Mouse (Mus musculus) layer of hippocampus, postnatal 25 days (tissue): ENCODE measurements around the gene Card19. TPM values are rescaled to one million over a fixed set of nuclear protein-coding genes. Genes with fewer than 3 reads are reported as not detected.

Experiments
- DNase-seq, 2 experiments: peaks; one replicate each; pipeline ENCODE4 v3.0.0; 2022; ENCODE audit warnings: mixed read lengths in 2 of 2, low spot score in 1 of 2; ENCODE audit errors: extremely low spot score in 1 of 2
- total RNA-seq, 2 experiments: library from RNA; stranded (reverse); gene quantifications; 2 replicates each; pipeline ENCODE4 v1.2.3; 2021

Card19 gene
- 10 to 100 TPM; 14.7 to 16.2 TPM for total RNA-seq

- DNase-seq = peak; percentile 75
Observed at GRCm38 (mm10) chr13:49215504-49216219, at the start of gene Card19. Gene Card19, minus strand, starts transcription at chr13:49216037.

GRCm38 (mm10) chr13:49260036-49260722 is 44.3 kb upstream of the Card19 start:
- DNase-seq = no peak

- no peak for DNase-seq
Observed at GRCm38 (mm10) chr13:49257819-49258313, 42.0 kb upstream of the Card19 start.

- DNase-seq = no peak
Observed at GRCm38 (mm10) chr13:49252746-49253145, 36.9 kb upstream of the Card19 start.

GRCm38 (mm10) chr13:49252113-49252512 is 36.3 kb upstream of the Card19 start:
- no peak for DNase-seq

- DNase-seq = no peak
Observed at GRCm38 (mm10) chr13:49250716-49251517, 35.1 kb upstream of the Card19 start.

GRCm38 (mm10) chr13:49249634-49250033 is 33.8 kb upstream of the Card19 start:
- no peak for DNase-seq

GRCm38 (mm10) chr13:49248923-49249322 is 33.1 kb upstream of the Card19 start:
- DNase-seq = no peak

- no peak for DNase-seq
Observed at GRCm38 (mm10) chr13:49248467-49248862, 32.6 kb upstream of the Card19 start, which contains the start of gene Susd3. Gene Susd3, minus strand, starts transcription at chr13:49248706.

- no peak for DNase-seq
Observed at GRCm38 (mm10) chr13:49247740-49248466, 32.1 kb upstream of the Card19 start.

- no peak for DNase-seq
Observed at GRCm38 (mm10) chr13:49247232-49247739, 31.4 kb upstream of the Card19 start.

GRCm38 (mm10) chr13:49246626-49247025 is 30.8 kb upstream of the Card19 start:
- no peak for DNase-seq

GRCm38 (mm10) chr13:49246011-49246410 is 30.2 kb upstream of the Card19 start:
- no peak for DNase-seq

- no peak for DNase-seq
Observed at GRCm38 (mm10) chr13:49245251-49245650, 29.4 kb upstream of the Card19 start.

- no peak for DNase-seq
Observed at GRCm38 (mm10) chr13:49243492-49243891, 27.7 kb upstream of the Card19 start.

- DNase-seq = no peak
Observed at GRCm38 (mm10) chr13:49242321-49243065, 26.7 kb upstream of the Card19 start.

- DNase-seq = no peak
Observed at GRCm38 (mm10) chr13:49238737-49239136, 22.9 kb upstream of the Card19 start.

- no peak for DNase-seq
Observed at GRCm38 (mm10) chr13:49237617-49238016, 21.8 kb upstream of the Card19 start.

GRCm38 (mm10) chr13:49234711-49235110 is 18.9 kb upstream of the Card19 start:
- DNase-seq = no peak
